Mouse (Mus musculus): ENCODE data around the gene Ppp3ca.

Gene Ppp3ca

GRCm38 (mm10) chr3:136911276-136911675, 241.4 kb downstream of the Ppp3ca start:
- no peak for DNase-seq (ENCODE audit: low read depth)

- DNase-seq (ENCODE audit: low read depth): no peak
Measured at GRCm38 (mm10) chr3:136917080-136917479, 247.2 kb downstream of the Ppp3ca start.

- no peak for DNase-seq (ENCODE audit: low read depth)
Measured at GRCm38 (mm10) chr3:136933071-136933470, 263.1 kb downstream of the Ppp3ca start.

- DNase-seq (ENCODE audit: low read depth): peak; percentile 10
Measured at GRCm38 (mm10) chr3:136940733-136941601, 271.0 kb downstream of the Ppp3ca start.

GRCm38 (mm10) chr3:136941602-136941926, 271.6 kb downstream of the Ppp3ca start:
- DNase-seq (ENCODE audit: low read depth): no peak

- DNase-seq (ENCODE audit: low read depth): no peak
Measured at GRCm38 (mm10) chr3:136945550-136945949, 275.6 kb downstream of the Ppp3ca start.

GRCm38 (mm10) chr3:136946662-136947061, 276.7 kb downstream of the Ppp3ca start:
- no peak for DNase-seq (ENCODE audit: low read depth)

- DNase-seq (ENCODE audit: low read depth): no peak
Measured at GRCm38 (mm10) chr3:136948142-136948541, 278.2 kb downstream of the Ppp3ca start.

GRCm38 (mm10) chr3:136951792-136952191, 281.9 kb downstream of the Ppp3ca start:
- DNase-seq (ENCODE audit: low read depth): no peak

GRCm38 (mm10) chr3:136952822-136953221, 282.9 kb downstream of the Ppp3ca start:
- DNase-seq (ENCODE audit: low read depth): no peak

- no peak for DNase-seq (ENCODE audit: low read depth)
Measured at GRCm38 (mm10) chr3:136955043-136955442, 285.1 kb downstream of the Ppp3ca start.

- DNase-seq (ENCODE audit: low read depth): no peak
Measured at GRCm38 (mm10) chr3:136960314-136960713, 290.4 kb downstream of the Ppp3ca start.

GRCm38 (mm10) chr3:136966786-136967185, 296.9 kb downstream of the Ppp3ca start:
- no peak for DNase-seq (ENCODE audit: low read depth)

- DNase-seq (ENCODE audit: low read depth): no peak
Measured at GRCm38 (mm10) chr3:136967510-136967909, 297.6 kb downstream of the Ppp3ca start.

GRCm38 (mm10) chr3:136969796-136970195, 299.9 kb downstream of the Ppp3ca start:
- no peak for DNase-seq (ENCODE audit: low read depth)

- DNase-seq (ENCODE audit: low read depth): no peak
Measured at GRCm38 (mm10) chr3:136977859-136978258, 307.9 kb downstream of the Ppp3ca start.

GRCm38 (mm10) chr3:136980915-136981588, 311.1 kb downstream of the Ppp3ca start:
- no peak for DNase-seq (ENCODE audit: low read depth)

GRCm38 (mm10) chr3:136981589-136981924, 311.6 kb downstream of the Ppp3ca start:
- no peak for DNase-seq (ENCODE audit: low read depth)

GRCm38 (mm10) chr3:136982021-136982420, 312.1 kb downstream of the Ppp3ca start:
- DNase-seq (ENCODE audit: low read depth): no peak

- no peak for DNase-seq (ENCODE audit: low read depth)
Measured at GRCm38 (mm10) chr3:136986096-136986881, 316.4 kb downstream of the Ppp3ca start.
